Mouse (Mus musculus) kidney, embryonic 16.5 days (tissue): ENCODE data around the gene Cyp3a16. TPM values are rescaled to one million over a fixed set of nuclear protein-coding genes. Genes with fewer than 3 reads are reported as not detected.
"Not testable (repeated sequence)": the region's sequence is repeated elsewhere in the genome, so short reads cannot be mapped to it uniquely, and the experiment has no call there.

Experiments used
- ATAC-seq: fragments of 200-750 bp; cut with Nextera tagmentation; 2 replicates; pipeline ENCODE4 v1.8.0; 2017; ENCODE audit warnings: moderate TSS enrichment; ENCODE audit not compliant: low FRiP score, low TSS enrichment
- H3K27ac ChIP-seq: fragments of 300-500 bp; sonication (generic); 2 replicates; pipeline ENCODE4 v1.5.1; 2014; ENCODE audit warnings: low read length
- H3K27me3 ChIP-seq: fragments of 300-500 bp; sonication (generic); 2 replicates; pipeline ENCODE4 v1.6.1; 2014; ENCODE audit warnings: low read length, control low read depth, mixed read lengths; ENCODE audit not compliant: insufficient read depth
- H3K36me3 ChIP-seq: fragments of 300-500 bp; sonication (generic); 2 replicates; pipeline ENCODE4 v1.6.1; 2014; ENCODE audit warnings: low read length, control low read depth, mixed read lengths; ENCODE audit not compliant: insufficient read depth
- H3K4me1 ChIP-seq: fragments of 300-500 bp; sonication (generic); 2 replicates; pipeline ENCODE4 v1.6.1; 2014; ENCODE audit warnings: low read length, control low read depth, mixed read lengths; ENCODE audit not compliant: insufficient read depth
- H3K4me2 ChIP-seq: fragments of 300-500 bp; sonication (generic); replicated peaks from 2 replicates; pipeline ENCODE4 v1.6.1; 2014; ENCODE audit warnings: low read depth, low read length
- H3K4me3 ChIP-seq: fragments of 300-500 bp; sonication (generic); 2 replicates; pipeline ENCODE4 v1.5.1; 2014; ENCODE audit warnings: mild to moderate bottlenecking, low read length
- H3K9ac ChIP-seq: fragments of 300-500 bp; sonication (generic); replicated peaks from 2 replicates; pipeline ENCODE4 v1.6.1; 2014; ENCODE audit warnings: low read length
- H3K9me3 ChIP-seq: fragments of 300-500 bp; sonication (generic); 2 replicates; pipeline ENCODE4 v1.6.1; 2016; ENCODE audit warnings: low read length, control low read depth
- WGBS: fragments of 180-500 bp; shearing (Covaris S2); extraction: QIAGEN DNeasy Blood & Tissue Kit; methylation state at CpG from one replicate; pipeline ENCODE4 v1.1.7; 2014; 5-methylcytosine and 5-hydroxymethylcytosine counted together
- polyA plus RNA-seq: library from polyadenylated mRNA; unstranded; fragments of >200 nt; fragmentation: Nextera tagmentation; extraction: Ambion mirVana; gene quantifications from 2 replicates; pipeline ENCODE4 v1.2.1, GENCODE M21; 2015

Cyp3a16 gene
- not detected in 2 replicates for polyA plus RNA-seq

DNA sequence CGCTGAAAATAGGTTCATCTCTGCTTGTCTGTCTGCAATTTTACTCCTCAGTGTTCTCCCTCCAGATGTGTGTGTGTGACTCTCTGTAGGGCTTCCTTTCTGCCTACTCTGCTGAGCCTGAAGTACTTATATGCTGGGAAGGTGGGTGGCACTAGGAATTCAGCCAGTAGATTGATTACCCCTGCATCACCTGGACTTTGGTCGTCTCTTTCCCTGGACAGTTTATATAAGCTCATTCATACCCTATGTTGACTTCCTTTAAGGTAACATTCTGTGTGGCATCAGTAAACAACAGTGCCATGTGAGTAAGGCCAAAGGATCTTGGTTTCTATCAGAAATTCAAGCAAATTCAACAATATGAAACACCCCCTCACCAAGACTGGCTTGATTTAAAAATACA, at the start of gene Cyp3a16:
Cyp3a16 (minus strand) TSS at position 101 of the 400 bp plus-strand sequence.
- H3K9ac ChIP-seq, H3K4me1 ChIP-seq, H3K4me2 ChIP-seq, H3K4me3 ChIP-seq, H3K27ac ChIP-seq, H3K9me3 ChIP-seq, H3K36me3 ChIP-seq, H3K27me3 ChIP-seq, ATAC-seq: not testable (repeated sequence)
- 66% methylated on average over 2 of the region's 2 CpGs for WGBS

DNA sequence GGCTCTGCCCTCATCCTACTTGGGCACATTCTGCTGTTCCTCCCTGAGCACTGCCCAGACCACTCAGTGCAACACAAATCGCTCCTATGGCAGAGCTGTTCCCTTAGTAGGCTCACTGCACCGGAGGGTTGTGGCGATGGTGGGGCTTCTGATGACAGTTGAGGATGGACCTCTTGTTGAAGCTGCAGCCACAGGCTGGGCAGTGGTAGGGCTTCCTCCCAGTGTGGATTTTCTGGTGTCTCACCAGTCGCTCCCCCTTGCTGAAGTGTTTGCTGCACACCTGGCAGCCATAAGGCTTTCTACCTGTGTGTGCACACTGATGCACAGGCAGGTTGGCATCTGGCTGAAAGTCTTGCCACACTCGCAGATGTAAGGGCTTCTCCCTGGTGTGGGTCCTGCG, 20.8 kb upstream of the Cyp3a16 start:
- no peak overlapping the region for H3K4me3 ChIP-seq
- H3K9ac ChIP-seq, result no peak overlapping the region
- no CpG with 5 or more reads among the region's 6 CpGs for WGBS
- no peak overlapping the region for H3K4me2 ChIP-seq
- H3K36me3 ChIP-seq, result no peaks in the 10 kb centered on the region
- H3K27ac ChIP-seq, result no peak overlapping the region
- no peaks in the 10 kb centered on the region for H3K9me3 ChIP-seq
- H3K27me3 ChIP-seq, result no peaks in the 10 kb centered on the region
- no peak for ATAC-seq
- no peaks in the 10 kb centered on the region for H3K4me1 ChIP-seq

DNA sequence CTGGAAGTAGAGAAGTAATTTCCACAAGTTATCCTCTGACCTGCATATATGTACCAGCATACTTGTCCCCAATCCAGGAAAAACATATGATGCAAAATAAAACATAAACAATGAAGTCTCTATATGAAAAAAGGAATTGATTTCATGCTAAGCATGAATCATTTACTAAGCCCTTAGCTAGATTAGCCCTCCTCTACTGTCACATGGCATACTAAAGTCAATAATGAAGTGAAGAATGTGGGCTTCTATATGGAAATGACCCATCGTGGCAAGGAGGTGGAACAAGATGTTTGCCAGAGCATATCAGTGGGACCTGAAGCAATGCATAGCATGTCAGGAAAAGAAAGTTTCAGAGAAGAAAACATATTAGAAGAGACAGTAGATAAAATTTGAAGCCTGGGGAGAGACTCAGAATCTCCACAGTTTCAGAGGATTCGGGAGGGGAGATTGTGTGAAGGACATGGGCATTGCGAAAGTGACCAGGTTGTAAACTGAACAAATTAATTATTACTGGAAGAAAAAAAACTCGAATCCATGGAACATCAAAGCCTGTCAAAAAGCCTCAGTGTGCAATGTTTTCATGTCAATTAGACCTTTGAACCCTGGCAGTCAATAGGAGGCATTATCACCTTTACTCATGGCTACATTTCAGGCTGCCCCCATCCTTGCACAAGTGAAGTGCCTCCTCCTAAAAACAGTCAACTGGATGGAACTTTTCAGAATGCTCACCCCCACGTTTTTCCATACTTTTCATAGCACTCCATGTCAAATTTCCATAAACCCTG, 5.0 kb downstream of the Cyp3a16 start:
- Histone ChIP-seq H3K4me2 (no peak overlapping the region), H3K9ac (no peak overlapping the region), H3K36me3 (no peaks in the 10 kb centered on the region), H3K27ac (no peak overlapping the region), H3K9me3 (peaks cover 6% of the 10 kb centered on the region), H3K27me3 (no peaks in the 10 kb centered on the region), H3K4me3 (no peak overlapping the region), H3K4me1 (no peaks in the 10 kb centered on the region)
- ATAC-seq, result no peak
- WGBS, result 56% methylated on average over 5 of the region's 5 CpGs

DNA sequence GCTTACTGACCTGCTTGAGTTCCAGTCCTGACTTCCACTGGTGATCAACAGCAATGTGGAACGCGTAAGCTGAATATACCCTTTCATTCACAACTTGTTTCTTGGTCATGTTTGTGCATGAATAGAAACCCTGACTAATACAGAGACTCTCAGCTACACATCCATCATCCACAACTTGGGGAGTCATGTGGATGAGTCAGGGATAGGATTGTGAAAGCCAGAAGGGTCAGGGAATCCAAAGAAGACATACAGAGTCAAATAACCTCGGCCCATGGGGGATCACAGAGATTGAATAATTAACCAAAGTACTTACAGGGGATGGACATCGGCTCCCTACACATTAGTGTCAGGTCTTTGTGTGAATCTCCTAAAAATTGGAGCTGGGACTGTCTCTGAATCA, 7.2 kb downstream of the Cyp3a16 start:
- no peaks in the 10 kb centered on the region for H3K27me3 ChIP-seq
- no peak overlapping the region for H3K27ac ChIP-seq
- H3K36me3 ChIP-seq, result no peaks in the 10 kb centered on the region
- H3K4me1 ChIP-seq, result no peaks in the 10 kb centered on the region
- 82% methylated on average over 4 of the region's 4 CpGs for WGBS
- H3K4me3 ChIP-seq, result no peak overlapping the region
- no peak overlapping the region for H3K4me2 ChIP-seq
- no peak for ATAC-seq
- no peak overlapping the region for H3K9ac ChIP-seq
- H3K9me3 ChIP-seq, result peaks cover 8% of the 10 kb centered on the region

DNA sequence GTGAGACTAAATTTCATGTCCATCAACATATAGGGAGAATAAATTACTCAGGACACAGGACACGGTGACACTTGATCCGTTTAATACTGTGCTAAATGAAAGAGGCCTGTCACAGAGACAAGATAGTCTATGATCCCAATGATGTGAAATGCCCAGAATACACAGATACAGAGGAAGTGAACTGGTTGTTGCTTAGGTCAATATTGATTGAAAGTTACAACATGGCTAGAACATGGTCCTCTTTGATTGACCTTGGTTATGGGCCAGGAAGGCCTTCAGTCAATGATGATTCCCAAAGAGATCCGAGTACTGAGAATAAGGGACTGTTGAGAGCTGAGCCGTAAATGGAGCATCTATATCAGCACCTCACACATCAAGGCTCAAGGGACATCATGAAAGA, 15.1 kb downstream of the Cyp3a16 start:
- Histone ChIP-seq H3K4me2 (no peak overlapping the region), H3K36me3 (no peaks in the 10 kb centered on the region), H3K4me1 (no peaks in the 10 kb centered on the region), H3K9me3 (peaks cover 7% of the 10 kb centered on the region), H3K27me3 (no peaks in the 10 kb centered on the region), H3K27ac (no peak overlapping the region), H3K9ac (no peak overlapping the region), H3K4me3 (no peak overlapping the region)
- ATAC-seq, result no peak
- 84% methylated on average over 4 of the region's 4 CpGs for WGBS

DNA sequence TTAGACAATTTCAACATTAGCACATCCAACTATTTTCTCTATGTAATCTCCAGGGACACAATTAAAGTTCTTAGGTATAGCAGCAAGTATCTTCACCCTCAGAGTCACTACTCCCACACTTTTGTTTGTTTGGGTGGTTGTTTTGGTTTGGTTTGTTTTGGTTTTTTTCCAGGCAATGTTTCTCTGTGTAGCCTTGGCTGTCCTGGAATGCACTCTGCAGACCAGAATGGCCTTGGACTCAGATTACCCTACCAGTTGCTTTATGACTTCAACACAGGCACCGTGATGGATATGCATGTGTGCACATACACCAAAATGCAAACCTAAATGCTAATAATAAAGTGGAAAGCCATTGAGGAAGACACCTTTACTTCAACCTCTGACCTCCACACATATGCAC, 35.8 kb downstream of the Cyp3a16 start:
- H3K27me3 ChIP-seq, result no peaks in the 10 kb centered on the region
- no peaks in the 10 kb centered on the region for H3K36me3 ChIP-seq
- H3K4me2 ChIP-seq, result no peak overlapping the region
- peaks cover 21% of the 10 kb centered on the region; the same call in 1 of the 2 replicates for H3K9me3 ChIP-seq
- no peaks in the 10 kb centered on the region for H3K4me1 ChIP-seq
- no peak overlapping the region for H3K9ac ChIP-seq
- no peak overlapping the region for H3K4me3 ChIP-seq
- no peak overlapping the region for H3K27ac ChIP-seq
- 69% methylated on average over 1 of the region's 1 CpGs for WGBS
- no peak for ATAC-seq

DNA sequence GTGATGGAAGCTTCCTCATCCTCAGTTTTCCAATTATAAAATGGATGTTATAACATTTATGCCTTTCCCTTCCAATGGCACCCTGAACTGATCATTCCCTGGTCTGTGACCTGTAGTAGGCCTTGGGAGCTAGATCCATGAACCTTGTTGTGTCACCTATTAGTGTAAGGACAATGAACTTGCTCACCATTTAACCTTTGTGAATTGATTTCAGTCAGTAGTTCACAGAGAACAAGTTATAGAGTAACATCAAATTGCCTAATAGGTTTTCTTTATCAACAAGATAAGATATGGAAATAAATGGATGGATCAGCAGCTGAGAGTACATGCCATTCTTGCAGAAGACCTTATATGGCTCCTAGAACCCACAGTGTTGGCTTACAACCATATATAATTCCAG, 38.5 kb downstream of the Cyp3a16 start:
- Histone ChIP-seq H3K9me3 (peaks cover 18% of the 10 kb centered on the region; the same call in 1 of the 2 replicates), H3K4me2 (no peak overlapping the region), H3K36me3 (no peaks in the 10 kb centered on the region), H3K27ac (no peak overlapping the region), H3K27me3 (no peaks in the 10 kb centered on the region), H3K9ac (no peak overlapping the region), H3K4me3 (no peak overlapping the region), H3K4me1 (no peaks in the 10 kb centered on the region)
- no peak for ATAC-seq

DNA sequence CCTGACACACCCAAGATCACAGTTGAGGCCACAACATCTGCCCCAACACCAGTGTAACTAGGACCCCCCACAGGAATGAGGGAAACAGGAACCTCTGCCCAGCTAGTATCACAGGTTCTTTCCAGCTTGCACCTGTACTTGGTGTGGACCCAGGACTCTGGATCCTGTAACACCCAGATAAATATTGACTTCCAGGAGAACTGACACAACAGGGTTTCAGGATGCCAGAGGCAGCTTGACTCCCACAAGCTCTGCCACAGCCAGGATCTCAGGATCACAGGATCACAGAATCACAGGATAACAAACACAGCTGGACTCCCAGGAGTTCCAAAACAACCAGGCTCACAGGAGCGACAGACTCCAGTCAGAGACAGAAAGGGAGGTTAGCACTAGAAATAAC, 47.2 kb downstream of the Cyp3a16 start:
- ATAC-seq, result no peak

DNA sequence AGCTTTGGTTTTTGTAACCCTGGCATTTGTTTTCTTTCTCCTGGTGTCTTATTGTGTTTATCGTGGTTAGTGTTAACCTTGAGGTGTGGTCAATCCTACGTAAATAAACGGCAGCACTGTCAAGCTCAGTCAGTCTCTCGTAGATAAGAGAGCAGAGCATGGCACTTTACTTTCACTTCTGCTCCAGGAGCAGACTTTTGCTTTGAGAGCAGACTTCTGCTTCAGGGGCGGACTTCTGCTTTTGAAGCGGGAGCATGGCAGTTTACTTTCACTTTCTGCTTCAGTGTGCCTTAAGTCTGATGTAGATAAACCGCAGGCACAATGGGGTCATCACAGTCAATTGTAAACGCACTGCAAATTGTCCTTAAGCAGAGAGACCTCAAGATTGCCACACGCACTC, 54.1 kb downstream of the Cyp3a16 start:
- not testable (repeated sequence) for H3K4me1 ChIP-seq, H3K4me3 ChIP-seq, H3K27me3 ChIP-seq, H3K27ac ChIP-seq, H3K9ac ChIP-seq, H3K36me3 ChIP-seq, H3K4me2 ChIP-seq, ATAC-seq
- 84% methylated on average over 9 of the region's 9 CpGs for WGBS
- peaks cover 29% of the 10 kb centered on the region for H3K9me3 ChIP-seq

More for the DNA sequence above, 47.2 kb downstream of the Cyp3a16 start:
- H3K9ac ChIP-seq, result no peak overlapping the region
- no peak overlapping the region for H3K4me2 ChIP-seq
- H3K9me3 ChIP-seq, result peaks cover 9% of the 10 kb centered on the region; the same call in 1 of the 2 replicates
- H3K4me1 ChIP-seq, result no peaks in the 10 kb centered on the region
- H3K27me3 ChIP-seq, result no peaks in the 10 kb centered on the region
- no peak overlapping the region for H3K4me3 ChIP-seq
- 78% methylated on average over 1 of the region's 1 CpGs for whole genome bisulfite sequencing
- H3K36me3 ChIP-seq, result no peaks in the 10 kb centered on the region
- no peak overlapping the region for H3K27ac ChIP-seq
